Mouse (Mus musculus) C2C12 (cell line): Measurements from ENCODE around the gene Unc50. TPM values are rescaled to one million over a fixed set of nuclear protein-coding genes. Genes with fewer than 3 reads are reported as not detected.

Experiments
- H3K27me3 ChIP-seq: one replicate; pipeline ENCODE4 v1.6.1; 2011; ENCODE audit not compliant: control insufficient read depth, insufficient read depth, insufficient read length
- H3K36me3 ChIP-seq: one replicate; pipeline ENCODE4 v1.6.1; 2011; ENCODE audit not compliant: control insufficient read depth, insufficient read depth
- H3K4me3 ChIP-seq: one replicate; pipeline ENCODE4 v1.5.1; 2011; ENCODE audit warnings: mild to moderate bottlenecking, control low read depth; ENCODE audit not compliant: poor library complexity, insufficient read depth, severe bottlenecking
- H3K79me2 ChIP-seq: one replicate; pipeline ENCODE4 v1.6.1; 2011; ENCODE audit not compliant: control insufficient read depth, insufficient read depth
- H3K79me3 ChIP-seq: one replicate; pipeline ENCODE4 v1.6.1; 2011; ENCODE audit warnings: low read depth, control low read depth
- H3ac ChIP-seq: one replicate; pipeline ENCODE3; 2011; ENCODE audit warnings: low read depth; ENCODE audit not compliant: control insufficient read depth, insufficient read length
- CEBPB ChIP-seq: IDR thresholded peaks from one replicate; pipeline ENCODE4 v1.6.1; 2011; ENCODE audit warnings: low read depth, mild to moderate bottlenecking, control low read depth, moderate library complexity
- CTCF ChIP-seq: IDR thresholded peaks from one replicate; pipeline ENCODE4 v1.5.1; 2011; ENCODE audit not compliant: control insufficient read depth, insufficient read depth, insufficient read length
- FOSL1 ChIP-seq: IDR thresholded peaks from one replicate; pipeline ENCODE4 v1.8.0; 2011; ENCODE audit warnings: mild to moderate bottlenecking, low read length; ENCODE audit not compliant: poor library complexity, insufficient read depth, severe bottlenecking
- MAX ChIP-seq: IDR thresholded peaks from one replicate; pipeline ENCODE4 v1.6.1; 2011; ENCODE audit warnings: mild to moderate bottlenecking, control low read depth
- MYOD1 ChIP-seq: IDR thresholded peaks from one replicate; pipeline ENCODE4 v1.6.1; 2011; ENCODE audit warnings: low read depth; ENCODE audit not compliant: control insufficient read depth, insufficient read length
- MYOG ChIP-seq: IDR thresholded peaks from one replicate; pipeline ENCODE4 v1.6.1; 2011; ENCODE audit not compliant: control insufficient read depth, insufficient read length; ENCODE audit errors: extremely low read depth
- USF1 ChIP-seq: IDR thresholded peaks from one replicate; pipeline ENCODE4 v1.6.1; 2011; ENCODE audit warnings: low read depth, mild to moderate bottlenecking, control low read depth, moderate library complexity
- polyA plus RNA-seq: library from polyadenylated mRNA; unstranded; fragments of >200 nt; fragmentation: generic; extraction: Trizol; gene quantifications from one replicate; pipeline ENCODE4 v1.2.1, GENCODE M21; 2012; ENCODE audit warnings: missing spikeins

Unc50 gene
- polyA plus RNA-seq, 1 experiment, result 38.5 TPM

DNA sequence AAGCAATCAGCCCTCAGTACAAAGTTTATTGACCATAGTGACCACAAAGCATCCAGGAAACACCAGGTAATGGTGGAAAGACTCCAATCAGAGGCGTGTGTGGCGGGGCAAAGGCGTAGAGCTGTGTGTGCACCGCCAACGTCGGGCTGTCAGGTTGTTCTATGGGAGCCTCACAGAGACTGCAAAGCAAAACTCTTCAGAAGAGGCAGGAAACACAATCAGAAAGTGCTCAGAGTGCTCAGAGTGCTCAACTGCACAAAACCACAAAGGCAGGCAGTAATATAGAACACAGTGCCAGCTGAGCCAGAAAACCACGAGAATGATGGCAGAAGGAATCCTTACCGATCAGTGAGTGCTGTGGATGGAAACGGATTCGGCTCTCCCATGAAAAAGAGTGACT lies 43.3 kb downstream of the Unc50 start:
- Histone ChIP-seq H3K36me3 (no peaks in the 10 kb centered on the region), H3ac (no peak overlapping the region), H3K27me3 (no peaks in the 10 kb centered on the region), H3K79me2 (no peaks in the 10 kb centered on the region), H3K4me3 (no peak overlapping the region), H3K79me3 (no peaks in the 10 kb centered on the region)
- TF ChIP-seq CTCF (no peak), MAX (no peak), MYOG (no peak), CEBPB (no peak), FOSL1 (no peak), USF1 (no peak), MYOD1 (no peak)

DNA sequence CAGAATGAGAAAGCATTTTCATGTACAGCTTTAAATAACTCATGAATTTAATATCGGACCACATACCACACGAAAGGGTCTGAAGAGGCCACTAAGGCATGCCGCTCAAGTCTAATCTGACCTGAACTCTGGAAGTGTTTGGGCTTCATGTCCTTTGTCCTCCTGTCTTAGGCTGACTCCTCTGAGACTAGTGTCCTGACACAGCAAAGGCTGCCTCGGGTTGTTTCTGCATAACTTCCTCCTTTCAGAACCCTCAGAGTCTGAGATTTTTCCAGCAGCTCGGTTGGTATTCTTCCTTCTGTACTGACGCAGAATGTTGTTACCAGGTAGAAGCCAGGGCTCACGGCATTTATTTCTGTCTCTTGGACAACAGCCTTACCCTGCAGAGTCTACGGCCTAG lies 44.1 kb downstream of the Unc50 start:
- Histone ChIP-seq H3K36me3 (no peaks in the 10 kb centered on the region), H3K4me3 (no peak overlapping the region), H3K79me2 (no peaks in the 10 kb centered on the region), H3K79me3 (no peaks in the 10 kb centered on the region), H3K27me3 (no peaks in the 10 kb centered on the region), H3ac (no peak overlapping the region)
- TF ChIP-seq MYOD1, result no peak
- TF ChIP-seq MAX, result no peak
- no peak for TF ChIP-seq USF1
- TF ChIP-seq MYOG, result no peak
- TF ChIP-seq FOSL1, result no peak
- TF ChIP-seq CTCF, result no peak
- no peak for TF ChIP-seq CEBPB

- H3K27me3 ChIP-seq, result no peaks in the 10 kb centered on the region
- H3K36me3 ChIP-seq, result no peaks in the 10 kb centered on the region
- no peak overlapping the region for H3ac ChIP-seq
- H3K4me3 ChIP-seq, result no peak overlapping the region
- no peaks in the 10 kb centered on the region for H3K79me2 ChIP-seq
- no peak for TF ChIP-seq FOSL1
- TF ChIP-seq USF1, result no peak
- TF ChIP-seq MYOG, result no peak
- TF ChIP-seq CEBPB, result no peak
- no peak for TF ChIP-seq MYOD1
- TF ChIP-seq CTCF, result no peak
- no peak for TF ChIP-seq MAX
- no peaks in the 10 kb centered on the region for H3K79me3 ChIP-seq
Measured at GRCm38 (mm10) chr1:37474634-37475190, 44.8 kb downstream of the Unc50 start.

GRCm38 (mm10) chr1:37475312-37475711 lies 45.4 kb downstream of the Unc50 start:
- Histone ChIP-seq H3K79me2 (no peaks in the 10 kb centered on the region), H3K4me3 (no peak overlapping the region), H3K36me3 (no peaks in the 10 kb centered on the region), H3ac (no peak overlapping the region), H3K79me3 (no peaks in the 10 kb centered on the region), H3K27me3 (no peaks in the 10 kb centered on the region)
- TF ChIP-seq MAX (no peak), CTCF (no peak), FOSL1 (no peak), MYOG (no peak), MYOD1 (no peak), CEBPB (no peak), USF1 (no peak)

DNA sequence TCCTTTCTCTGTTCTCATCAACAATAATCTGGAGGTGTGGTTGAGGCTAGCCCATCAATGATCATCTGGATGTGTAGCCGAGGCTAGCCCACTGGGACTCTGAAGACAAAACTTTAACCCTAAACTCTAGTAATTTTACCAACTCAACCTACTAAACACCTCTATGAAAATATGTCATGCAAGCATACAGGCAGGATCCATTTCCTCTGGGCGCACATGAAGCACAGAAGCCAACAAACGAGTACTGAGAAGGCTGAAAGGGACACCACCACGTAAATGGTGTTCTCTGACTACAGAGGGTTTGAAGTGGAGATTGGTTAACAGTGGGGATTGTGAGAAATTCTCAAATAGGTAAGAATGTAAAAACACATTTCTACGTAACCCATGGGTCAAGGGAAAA lies 47.3 kb downstream of the Unc50 start:
- no peak for TF ChIP-seq MYOD1
- TF ChIP-seq USF1, result no peak
- TF ChIP-seq CEBPB, result no peak
- TF ChIP-seq MYOG, result no peak
- TF ChIP-seq FOSL1, result no peak
- no peak for TF ChIP-seq CTCF
- no peak for TF ChIP-seq MAX
- no peaks in the 10 kb centered on the region for H3K79me3 ChIP-seq
- no peaks in the 10 kb centered on the region for H3K36me3 ChIP-seq
- no peak overlapping the region for H3ac ChIP-seq
- H3K79me2 ChIP-seq, result no peaks in the 10 kb centered on the region
- H3K27me3 ChIP-seq, result no peaks in the 10 kb centered on the region
- H3K4me3 ChIP-seq, result no peak overlapping the region

GRCm38 (mm10) chr1:37477928-37478327 lies 48.0 kb downstream of the Unc50 start:
- no peaks in the 10 kb centered on the region for H3K27me3 ChIP-seq
- H3K79me2 ChIP-seq, result no peaks in the 10 kb centered on the region
- H3K4me3 ChIP-seq, result no peak overlapping the region
- H3ac ChIP-seq, result no peak overlapping the region
- H3K36me3 ChIP-seq, result no peaks in the 10 kb centered on the region
- no peak for TF ChIP-seq CEBPB
- no peak for TF ChIP-seq MYOD1
- no peak for TF ChIP-seq FOSL1
- no peak for TF ChIP-seq USF1
- no peaks in the 10 kb centered on the region for H3K79me3 ChIP-seq
